Mouse (Mus musculus) T-helper 2 cell (primary cell): ENCODE data around the gene Cables2.
"Not testable (repeated sequence)": the region's sequence is repeated elsewhere in the genome, so short reads cannot be mapped to it uniquely, and the experiment has no call there.

Source experiments
- in situ Hi-C: fragments of 300-600 bp; cut with MboI, MseI; formaldehyde crosslinking; loops from one replicate; pipeline ENCODE4 v1.15.1; 2025; ENCODE audit warnings: high pct_unique_total_duplicates

The Cables2 gene

DNA sequence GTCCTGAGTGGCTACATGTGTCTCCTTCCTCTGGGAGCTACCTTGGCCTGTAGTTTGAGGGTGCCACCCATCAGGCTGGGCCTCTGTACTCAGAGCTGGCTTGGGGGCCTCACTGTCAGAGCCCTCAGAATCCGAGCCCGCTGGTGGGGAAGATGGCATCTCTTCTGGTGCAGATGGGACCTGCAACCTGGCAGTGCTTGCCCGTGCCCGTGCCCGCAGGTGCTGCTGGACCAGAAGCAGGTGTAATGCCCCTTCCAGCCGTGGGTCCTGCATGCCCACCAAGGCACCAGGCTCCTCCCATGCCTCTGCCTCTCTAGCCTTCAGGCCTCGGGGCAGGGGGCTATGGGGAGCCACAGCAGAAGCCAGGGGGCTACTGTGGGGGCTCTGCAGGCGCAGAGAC is 6.0 kb upstream of the Cables2 start:
- in situ Hi-C loops, result loop anchor here (5.0 kb wide), 1 partner anchor 68 kb away; no protein-coding TSS in a partner anchor

DNA sequence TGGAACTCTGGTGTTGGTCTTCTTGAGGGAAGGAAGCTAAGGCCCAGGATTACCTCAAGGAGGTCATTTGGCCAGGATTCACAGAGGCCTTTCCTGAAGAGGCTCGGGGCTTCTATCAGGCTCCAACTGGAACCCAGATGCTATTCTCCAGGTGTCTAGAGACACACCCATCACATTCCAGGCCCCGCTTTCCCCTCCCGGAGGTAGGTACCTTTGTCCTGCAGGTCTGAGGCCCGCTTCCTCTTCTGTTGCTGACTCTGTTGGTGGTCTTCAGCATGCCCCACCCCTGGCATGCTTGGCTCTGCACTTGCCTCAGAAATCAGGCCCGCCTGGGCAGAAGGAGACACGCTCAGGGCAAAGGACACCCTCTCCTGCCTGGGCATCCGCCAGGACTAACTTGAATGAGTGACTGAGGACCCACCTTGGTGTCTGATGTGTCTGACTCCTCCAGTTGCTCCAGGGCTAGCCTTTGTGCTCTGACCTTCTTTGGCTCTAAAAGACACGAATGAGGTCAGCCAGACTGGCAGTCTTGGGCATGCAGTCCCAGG is 4.6 kb upstream of the Cables2 start:
- in situ Hi-C loops, result loop anchor here (5.0 kb wide), 1 partner anchor 69 kb away; no protein-coding TSS in a partner anchor

DNA sequence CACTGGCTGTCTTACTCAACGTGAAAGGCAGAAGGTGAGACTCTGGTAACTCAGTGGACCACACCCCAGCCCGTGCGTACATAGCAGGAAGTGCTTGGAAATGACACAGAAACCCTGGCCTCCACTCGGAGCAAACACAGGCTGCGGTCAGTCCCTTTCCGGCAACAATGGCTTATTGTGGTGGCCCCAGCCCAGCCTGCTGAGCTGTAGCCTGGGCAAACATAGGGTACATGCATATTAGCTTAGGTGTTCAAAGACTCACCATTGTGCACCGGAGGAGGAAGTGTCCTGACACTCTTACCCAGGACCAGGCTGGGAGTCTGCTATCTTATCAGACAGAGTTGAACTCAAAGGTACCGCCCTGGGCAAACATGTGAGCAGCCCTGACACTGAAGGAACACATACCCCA is 3.6 kb upstream of the Cables2 start:
- in situ Hi-C loops, result loop anchor here (5.0 kb wide), 1 partner anchor 70 kb away; no protein-coding TSS in a partner anchor

DNA sequence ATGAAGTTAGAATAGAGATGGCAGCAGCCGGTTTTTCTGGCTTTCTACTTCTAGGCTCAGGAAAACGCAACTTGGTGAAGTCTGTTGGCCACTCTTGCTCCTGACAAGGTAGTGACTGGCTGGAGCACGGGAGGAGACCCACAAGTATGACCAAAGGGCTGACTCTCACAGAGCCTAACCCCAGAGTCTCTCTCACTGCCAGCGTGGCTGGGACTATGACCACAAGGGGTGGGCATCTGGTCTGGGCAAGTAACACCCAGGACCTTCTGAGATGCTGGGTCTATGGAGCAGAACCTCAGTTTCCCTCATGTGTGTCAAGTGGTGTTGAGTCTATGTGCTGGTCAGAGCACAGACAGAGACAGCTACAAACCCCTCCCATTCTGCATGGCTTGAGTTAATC is 3.1 kb upstream of the Cables2 start:
- in situ Hi-C loops, result loop anchor here (5.0 kb wide), 1 partner anchor 71 kb away; no protein-coding TSS in a partner anchor

DNA sequence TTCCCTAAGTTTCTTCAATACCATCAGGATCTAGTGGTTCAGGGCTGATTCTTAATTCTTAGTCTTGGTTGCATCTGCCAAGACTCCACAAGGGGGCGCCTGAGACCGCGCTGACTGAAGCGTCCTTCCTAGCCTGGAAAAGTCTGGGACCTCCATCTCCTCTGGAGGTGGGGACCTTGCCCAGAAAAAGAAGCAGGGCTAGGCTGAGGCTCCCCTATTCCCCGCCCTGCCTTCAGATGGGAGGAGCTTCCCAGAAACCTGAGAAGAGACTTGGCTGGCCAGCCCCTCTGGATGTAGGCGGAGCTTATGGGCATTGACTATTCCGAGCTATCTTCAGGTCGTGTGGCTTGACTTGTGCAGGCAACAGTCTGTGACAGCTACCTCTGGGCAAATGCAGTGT is 2.5 kb upstream of the Cables2 start:
- in situ Hi-C loops, result loop anchor here (5.0 kb wide), 1 partner anchor 71 kb away; no protein-coding TSS in a partner anchor

DNA sequence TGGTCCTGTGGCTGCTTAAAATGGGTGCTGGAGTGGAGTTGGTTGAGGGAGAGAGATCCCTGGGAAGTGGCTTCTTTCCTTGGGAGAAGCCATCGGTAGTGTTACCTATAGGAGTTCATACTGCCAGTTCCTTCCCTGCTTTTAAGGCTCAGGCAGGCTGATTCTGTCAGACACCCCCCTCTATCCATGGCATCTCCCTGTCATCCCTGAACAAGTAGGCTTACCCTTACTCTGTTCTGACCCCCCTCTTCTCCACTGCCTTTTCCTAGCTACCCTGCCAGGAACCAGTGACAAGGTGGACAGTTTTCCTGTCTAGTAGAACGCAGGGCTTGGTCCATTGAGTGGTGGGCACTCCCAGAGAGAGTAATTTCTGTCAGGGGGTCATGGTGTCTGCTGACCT is 1.2 kb upstream of the Cables2 start:
- in situ Hi-C loops, result loop anchor here (5.0 kb wide), 1 partner anchor 168 kb away; no protein-coding TSS in a partner anchor

DNA sequence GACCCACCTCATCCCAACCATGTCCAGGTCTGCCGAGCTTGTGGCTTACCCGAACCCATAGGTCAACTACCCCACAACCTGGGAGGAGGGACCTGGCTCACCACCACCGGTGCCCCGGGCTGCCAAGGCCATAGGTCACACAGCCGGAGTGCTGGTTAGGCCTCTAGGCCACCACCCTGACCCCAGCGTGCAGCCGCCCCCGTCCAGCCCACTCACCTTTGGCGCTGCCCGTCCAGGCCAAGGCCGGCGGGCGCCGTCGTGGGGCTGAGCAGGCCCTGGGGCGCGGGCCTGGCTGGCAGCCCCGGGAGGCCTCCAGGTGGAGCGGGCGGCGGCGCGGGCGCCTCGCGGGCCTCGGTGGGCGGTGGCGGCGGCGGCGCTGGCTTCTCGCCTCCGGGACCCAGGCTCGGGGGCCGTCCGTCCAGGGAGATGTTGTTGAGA is 393 bp downstream of the Cables2 start:
- in situ Hi-C loops, result loop anchor here (5.0 kb wide), 1 partner anchor 169 kb away; no protein-coding TSS in a partner anchor

DNA sequence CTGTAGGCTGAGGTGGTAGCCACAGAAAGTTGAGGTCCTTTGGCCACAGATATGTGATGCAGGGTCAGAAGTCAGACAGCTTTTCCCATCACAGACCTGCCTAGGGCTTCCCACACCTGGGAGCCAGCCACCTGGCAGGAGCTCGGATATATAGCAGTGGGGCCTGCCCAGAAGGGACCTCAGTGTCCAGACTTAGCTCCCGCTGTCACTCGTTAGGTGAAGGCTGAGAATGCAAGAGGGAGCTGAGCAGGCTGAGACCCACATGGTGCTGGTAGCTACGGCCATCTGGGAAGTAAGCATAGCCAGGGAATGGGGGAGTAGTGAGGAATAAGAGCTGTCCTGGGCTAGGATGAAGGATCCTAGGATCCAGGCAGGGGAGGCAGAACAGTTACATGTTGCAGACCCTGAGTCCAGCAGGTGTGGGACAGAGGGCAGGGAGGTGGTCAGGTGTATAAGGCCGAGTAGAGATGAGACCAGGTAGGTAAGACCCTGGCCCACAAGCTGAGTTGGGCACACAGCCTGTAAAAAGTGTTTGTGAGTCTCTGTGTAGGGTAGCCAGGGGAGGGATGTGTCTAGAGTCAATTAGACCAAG is 1.4 kb downstream of the Cables2 start:
- in situ Hi-C loops, result loop anchor here (5.0 kb wide), 1 partner anchor 170 kb away; no protein-coding TSS in a partner anchor

DNA sequence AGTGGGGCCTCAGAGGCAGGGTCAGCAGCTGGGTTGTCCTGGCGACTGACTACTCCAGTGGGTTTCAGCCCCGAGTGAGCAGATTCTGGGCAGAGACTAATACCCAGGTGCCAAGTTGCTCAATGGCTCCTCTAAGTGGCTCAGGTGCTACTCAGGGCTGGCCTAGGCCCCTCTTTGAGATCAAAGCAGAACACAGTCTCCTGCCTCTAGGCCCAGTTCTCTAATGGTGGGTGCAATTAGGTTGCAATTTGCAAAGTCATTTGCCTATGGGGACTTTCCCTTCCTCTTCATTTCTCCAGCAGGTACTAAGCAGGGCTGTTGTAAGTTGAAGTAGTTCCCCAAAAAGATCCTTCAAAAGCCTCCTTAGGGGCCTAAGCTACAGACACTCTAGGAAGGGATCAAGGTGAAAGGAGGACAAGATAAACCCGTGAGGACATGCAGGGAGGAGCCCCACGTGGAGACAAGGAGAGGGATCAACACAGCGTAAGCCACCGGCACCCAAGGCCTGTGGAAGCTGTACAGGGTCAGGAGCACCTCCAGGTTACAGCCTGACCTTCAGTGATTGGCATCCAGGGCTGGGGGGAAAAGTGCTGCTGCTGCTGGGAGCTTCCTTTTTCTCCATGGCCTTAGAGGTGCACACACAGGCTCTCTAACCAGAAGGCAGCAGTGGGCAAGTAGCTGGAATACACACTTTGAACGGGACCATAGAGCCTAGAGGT is 2.6 kb downstream of the Cables2 start:
- in situ Hi-C loops, result loop anchor here (5.0 kb wide), 1 partner anchor 172 kb away; no protein-coding TSS in a partner anchor

DNA sequence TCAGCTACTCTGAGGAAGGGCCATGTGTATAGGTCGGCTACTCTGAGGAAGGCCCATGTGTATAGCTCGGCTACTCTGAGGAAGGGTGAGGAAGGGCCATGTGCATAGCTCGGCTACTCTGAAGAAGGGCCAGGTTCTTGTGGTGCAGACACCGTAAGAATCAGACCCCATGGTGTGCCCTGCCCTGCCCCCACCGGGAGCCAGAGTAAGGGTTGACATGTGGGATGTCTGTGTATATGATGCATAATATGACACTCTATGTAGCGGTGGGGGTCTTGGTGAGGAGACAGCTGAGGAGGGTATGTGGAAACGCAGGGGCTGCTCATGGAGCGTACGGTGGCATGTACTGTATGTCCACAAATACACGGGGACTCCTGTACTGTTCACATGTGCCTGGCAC is 4.0 kb downstream of the Cables2 start:
- in situ Hi-C loops, result no loop called here

DNA sequence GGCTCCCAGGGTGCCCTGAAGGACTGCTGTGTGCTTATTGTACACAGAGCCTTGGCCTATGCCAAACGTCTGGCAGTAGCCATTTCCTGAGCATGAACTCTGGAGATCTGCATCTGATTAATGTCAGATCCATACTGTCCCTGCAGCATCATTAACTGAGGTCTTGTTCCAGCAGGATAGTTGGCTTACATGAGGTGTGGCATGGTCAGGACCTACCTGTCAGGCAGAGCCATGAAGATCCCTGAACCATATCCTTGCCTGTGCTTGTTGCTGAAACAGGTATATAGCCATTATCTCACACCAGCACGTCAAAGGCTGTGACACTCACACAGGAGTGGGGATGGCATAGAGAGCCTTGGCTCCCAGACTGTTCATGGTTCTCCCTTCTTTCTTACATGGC is 5.3 kb downstream of the Cables2 start:
- in situ Hi-C loops, result no loop called here

DNA sequence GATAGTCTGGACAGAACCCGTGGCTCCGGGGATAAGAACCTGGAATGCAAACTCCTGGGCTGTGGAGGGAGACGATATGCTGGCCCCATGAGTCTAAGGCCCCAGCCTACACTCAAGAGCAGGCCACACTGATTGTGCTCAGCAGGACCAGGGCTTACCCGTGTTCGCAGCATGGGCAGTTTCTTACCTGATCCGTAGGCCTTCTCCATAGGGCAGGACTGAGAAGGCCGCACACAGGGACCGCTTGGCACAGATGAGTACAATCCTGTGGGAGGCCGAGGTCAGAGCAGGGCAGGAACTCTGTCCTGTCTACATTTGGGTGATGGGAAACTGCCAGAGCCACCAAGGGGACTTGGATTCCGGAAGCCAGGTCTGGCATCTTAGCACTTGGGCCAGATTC is 10.4 kb downstream of the Cables2 start:
- in situ Hi-C loops, result no loop called here

DNA sequence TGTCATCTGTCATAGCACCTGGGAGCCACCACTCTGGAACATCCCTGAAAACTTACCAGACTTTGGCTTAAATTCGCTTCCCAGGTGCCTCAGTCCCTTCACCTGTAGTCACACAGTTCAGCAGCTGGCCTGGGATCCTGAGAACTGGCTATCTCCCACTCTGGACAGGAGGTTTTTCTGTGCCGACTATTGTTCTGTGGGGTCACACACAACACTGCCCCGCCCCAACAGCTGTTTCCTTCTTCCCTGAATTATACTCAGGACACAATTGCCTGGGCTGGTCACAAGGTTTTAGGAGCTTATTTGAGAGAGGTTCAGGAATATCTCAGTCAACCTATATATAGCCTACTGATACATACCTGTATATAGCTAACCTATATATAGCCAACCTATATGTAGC is 10.9 kb downstream of the Cables2 start:
- in situ Hi-C loops, result no loop called here

DNA sequence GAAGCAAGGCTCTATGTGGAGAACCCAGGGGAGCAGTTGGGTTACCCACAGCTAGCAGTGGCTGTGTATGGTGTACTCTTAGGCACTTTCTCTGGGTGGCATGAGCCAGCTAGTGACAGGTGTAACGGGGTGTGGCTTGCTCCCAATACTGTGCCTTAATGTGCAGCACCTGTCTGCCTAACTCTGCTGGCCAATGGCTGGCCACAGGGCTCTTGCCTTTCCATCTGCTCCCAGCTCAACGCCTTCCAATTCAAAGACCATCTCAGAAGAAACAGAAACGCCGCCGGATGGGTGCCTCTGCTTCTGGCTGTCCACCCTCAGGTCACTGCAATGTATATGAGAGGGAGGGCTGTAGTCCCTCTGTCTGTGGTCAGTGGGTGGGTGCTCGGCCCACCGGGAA is 11.4 kb downstream of the Cables2 start:
- in situ Hi-C loops, result no loop called here

DNA sequence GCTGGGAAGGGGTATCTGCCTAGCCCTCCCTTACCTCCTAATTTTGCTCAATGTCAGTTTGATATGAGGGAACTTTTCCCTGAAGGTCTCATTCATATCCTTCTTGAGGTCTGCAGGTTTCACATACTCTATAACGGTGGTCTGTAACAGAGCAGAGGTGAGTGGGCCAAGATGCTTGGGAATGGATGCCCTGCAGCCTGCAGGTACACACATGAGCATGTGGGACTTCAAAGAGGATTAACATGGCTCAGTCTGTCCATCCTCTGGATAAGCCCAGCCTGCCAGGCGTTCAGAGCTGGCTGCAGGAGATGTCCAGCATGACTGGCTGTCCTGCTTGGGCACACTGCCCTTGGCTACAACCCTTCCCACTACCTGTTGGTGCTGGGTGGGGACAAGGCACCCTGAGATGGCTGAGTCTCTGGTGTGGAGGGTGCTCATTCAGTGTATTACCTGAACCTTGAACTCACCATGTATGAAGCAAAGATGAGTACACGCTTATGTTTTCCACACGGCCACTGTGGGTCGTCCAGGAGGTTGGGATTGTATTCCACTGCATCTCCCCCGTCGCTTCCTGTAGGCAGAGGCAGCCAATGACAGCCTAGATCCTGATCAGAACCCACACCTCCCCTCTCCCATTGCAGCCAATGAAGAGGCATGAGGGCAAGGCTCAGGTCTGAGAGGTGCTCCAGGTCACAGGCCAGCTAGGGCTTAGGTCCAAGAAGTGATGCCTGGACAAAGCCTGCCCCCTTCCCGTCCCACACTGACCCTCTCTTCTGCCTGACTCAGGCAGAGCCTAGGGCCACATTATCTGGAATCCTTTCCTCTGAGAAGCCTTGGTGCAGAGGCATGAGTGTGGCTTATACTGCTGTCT is 12.5 kb downstream of the Cables2 start:
- in situ Hi-C loops, result no loop called here

DNA sequence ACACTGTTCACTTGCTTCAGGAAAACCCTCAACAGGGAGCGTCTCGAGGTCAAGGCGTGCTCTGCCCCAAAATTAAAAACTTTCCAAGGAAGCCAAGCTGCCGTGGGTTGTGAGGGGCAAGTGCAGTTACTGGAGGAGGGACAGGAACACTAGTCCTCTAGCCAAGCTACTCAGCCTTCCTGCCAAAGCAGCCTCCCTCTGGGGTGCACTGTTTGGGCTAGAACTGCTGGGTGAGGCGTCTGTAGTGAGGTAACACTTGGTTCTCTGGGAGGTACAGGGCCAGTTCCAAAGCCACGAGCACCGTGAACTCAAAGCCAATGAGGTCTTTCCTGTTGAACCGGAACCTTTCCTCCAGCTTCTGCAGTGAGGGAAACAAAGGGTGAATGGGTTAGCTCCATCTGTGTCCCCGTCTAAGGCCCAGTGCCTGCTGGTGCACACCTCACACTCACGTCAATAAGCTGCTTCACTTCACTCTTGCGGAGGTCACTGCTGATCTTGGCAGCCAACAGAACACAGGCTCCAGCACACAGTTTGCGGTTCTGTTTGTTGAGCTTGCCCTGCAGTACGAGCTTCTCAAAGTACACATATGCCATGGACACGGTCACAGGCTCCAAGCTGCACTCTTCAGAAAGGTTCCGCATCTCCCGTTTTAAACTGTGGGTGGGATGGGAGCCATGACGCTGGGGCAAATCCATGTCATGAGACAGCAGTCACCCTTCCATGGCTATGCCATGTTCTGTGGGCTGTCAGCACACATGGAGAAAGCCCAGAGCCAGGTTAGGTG is 13.3 kb downstream of the Cables2 start:
- in situ Hi-C loops, result not testable (repeated sequence)

DNA sequence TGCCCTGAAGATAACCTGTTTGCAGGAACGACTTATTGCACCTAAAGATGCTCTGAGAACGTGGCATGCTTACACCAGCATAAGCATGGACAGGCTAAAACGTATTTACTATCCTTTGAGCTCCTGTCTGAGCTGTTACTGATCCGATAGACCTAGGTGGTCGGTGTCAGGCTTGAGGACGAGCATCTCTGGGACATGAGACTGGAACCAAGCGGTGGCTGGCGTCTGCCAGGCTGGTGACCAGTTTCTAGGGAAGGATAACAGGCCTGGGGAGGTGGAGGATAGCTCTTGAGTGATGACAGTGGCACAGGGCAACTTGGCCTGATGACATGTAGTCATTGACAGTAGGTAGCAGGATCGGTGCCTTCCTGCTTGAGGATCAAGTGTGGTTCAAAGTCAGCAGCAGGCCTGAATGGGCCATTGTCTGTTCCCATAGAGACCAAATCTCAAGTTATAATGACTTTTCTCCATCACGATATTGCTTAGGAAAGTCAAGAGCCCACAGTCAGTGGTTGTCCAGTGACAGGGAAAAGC is 14.3 kb downstream of the Cables2 start:
- in situ Hi-C loops, result not testable (repeated sequence)

DNA sequence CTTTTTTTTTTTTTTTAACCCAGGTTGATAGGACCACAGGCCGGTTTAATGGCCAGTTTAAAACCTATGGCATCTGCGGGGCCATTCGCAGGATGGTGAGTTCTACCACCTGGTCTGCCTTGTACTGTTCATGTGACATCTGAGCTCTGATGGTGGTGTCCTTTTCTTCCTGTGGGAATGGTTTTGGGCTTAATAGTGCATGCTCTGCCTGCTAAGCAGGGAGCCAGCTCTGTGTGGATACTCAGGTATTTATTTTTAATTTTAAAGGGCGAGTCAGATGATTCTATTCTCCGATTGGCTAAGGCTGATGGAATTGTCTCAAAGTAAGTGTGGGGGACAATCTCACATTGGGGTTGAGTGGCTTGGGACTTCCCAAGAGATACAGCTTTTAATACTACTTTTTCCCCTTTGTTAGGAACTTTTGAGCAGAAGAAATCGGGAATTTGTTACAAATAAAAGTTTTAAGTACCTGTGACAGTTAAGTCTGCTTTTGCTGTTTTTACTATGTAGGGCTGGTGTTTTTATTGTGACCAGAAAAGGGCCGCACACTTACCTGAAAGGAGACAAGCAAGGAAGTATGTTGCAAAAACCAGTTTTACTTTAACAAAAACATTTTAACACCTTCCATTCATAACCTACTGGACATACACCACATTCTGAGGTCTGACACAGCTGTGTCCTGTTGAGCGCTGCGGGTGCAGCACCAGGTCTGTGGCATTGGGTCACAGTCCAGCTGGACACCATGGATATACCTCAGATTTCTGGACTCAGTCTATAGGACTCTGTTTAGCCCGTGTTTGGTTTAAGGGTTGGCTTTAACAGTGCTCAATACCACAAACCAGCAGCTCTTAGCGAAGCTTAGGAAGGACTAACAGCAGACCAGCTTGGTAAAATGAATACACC is 15.1 kb downstream of the Cables2 start:
- in situ Hi-C loops, result no loop called here

DNA sequence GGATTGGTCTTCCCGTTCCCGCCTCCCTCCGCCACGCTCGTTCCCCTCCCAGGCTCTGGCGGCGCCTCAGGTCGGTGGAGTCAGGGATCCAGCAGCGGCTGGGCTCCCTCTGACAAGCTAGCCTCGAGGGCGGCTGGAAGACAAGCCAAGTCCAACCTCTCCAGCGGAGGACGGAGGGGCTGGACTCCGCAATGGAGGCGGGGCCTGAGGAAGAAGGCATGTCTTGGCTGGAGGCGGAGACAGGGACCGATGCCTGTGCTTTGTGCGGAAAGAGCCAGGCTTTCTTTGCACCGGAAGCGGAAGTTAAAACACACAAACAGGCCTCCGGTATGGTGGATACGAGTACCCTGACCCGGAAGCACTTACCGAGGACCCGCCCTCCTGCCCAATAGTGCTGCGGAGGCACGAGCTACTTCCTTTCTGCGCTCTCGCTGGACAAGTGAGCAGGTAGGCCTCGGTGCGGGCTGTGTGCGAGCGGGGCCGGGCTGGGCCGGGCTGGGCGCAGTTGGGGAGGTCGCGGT is 16.2 kb downstream of the Cables2 start, which contains the start of gene Rps21:
Rps21 (plus strand) TSS at position 377 of the 521 bp plus-strand sequence.
- in situ Hi-C loops, result no loop called here
